Comparison of ENCODE assay signal across 25 mouse cellular contexts in the genomic region with DNA sequence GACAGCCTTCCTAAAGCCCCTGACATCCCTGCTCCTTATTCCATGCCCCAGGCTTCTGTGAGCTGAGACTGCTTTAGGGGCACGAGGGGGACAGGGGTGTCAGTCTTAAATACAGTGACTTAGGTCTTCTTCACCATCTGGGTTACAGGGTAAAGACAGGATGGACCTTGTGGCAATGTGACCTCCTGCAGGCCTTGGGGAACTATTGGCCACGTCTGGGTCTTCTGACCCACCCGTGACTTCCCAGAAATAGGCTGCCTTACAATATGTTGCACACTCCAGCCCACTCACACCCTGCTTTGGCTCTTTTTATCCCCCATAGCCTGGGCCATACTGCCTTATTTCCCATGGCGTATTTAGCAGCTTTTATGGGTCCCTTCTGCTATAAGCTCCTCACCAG. TPM values are rescaled to one million over a fixed set of nuclear protein-coding genes. Genes with fewer than 3 reads are reported as not detected.
DNase-seq lines count a peak whose midpoint lies in the region; ATAC-seq and TF ChIP-seq lines count a peak whose summit lies in the region.
"Had no signal": no experiment of that assay in that cellular context is flagged by ENCODE, and none has a peak within 500 bp of the region (broad histone marks: within the 10 kb centered on the region; RNA-seq: fewer than 3 reads in every experiment).

No protein-coding gene starts in this region.

- DNase-seq in cerebellum, adult 8-10 months, result peak; percentile 13
- DNase-seq in cerebellum, adult 11 months, result no peak
- DNase-seq in intestine, embryonic 14.5 days (ENCODE audit: low spot score), result no peak
- peak; percentile 8 to 49 for DNase-seq in spleen, postnatal 4 days (ENCODE audit: low spot score in 2 of 2)
- no peak for DNase-seq in spleen, postnatal 14 days (ENCODE audit: low spot score in 2 of 2)
- DNase-seq in limb, embryonic 10.5 days (ENCODE audit: low spot score), result peak; percentile 19
- no peak for DNase-seq in embryo, embryonic 9.5 days (ENCODE audit: extremely low spot score)
- DNase-seq: adrenal gland, adult 8-10 months; adrenal gland, postnatal 25 days; cerebellum, postnatal 14 days; gastrocnemius, postnatal 25 days had no signal

- no peak for ATAC-seq in intestine, embryonic 14.5 days (replicated peaks; ENCODE audit: low FRiP score, low TSS enrichment, low read depth)
- ATAC-seq in intestine, postnatal 0 days, result no peak
- ATAC-seq: activated CD4-positive, CD25-positive, alpha-beta regulatory T cell, adult 4 months; forebrain, embryonic 15.5 days had no signal

- H3K4me3 ChIP-seq in intestine, embryonic 14.5 days (ENCODE audit: low read depth, low read length), result no peak overlapping the region
- H3K4me3 ChIP-seq in intestine, postnatal 0 days (ENCODE audit: low read depth, low read length), result no peak overlapping the region
- H3K4me3 ChIP-seq in limb, embryonic 10.5 days, result no peak overlapping the region
- H3K4me3 ChIP-seq: embryonic facial prominence, embryonic 12.5 days; embryonic facial prominence, embryonic 15.5 days; erythroblast, embryonic 14.5 days; forebrain, embryonic 12.5 days; forebrain, embryonic 15.5 days; hindbrain, embryonic 12.5 days; hindbrain, embryonic 15.5 days had no signal

- no peaks in the 10 kb centered on the region for H3K27me3 ChIP-seq in intestine, embryonic 14.5 days (replicated peaks; ENCODE audit: control insufficient read depth, insufficient read depth, low read length)
- no peaks in the 10 kb centered on the region for H3K27me3 ChIP-seq in intestine, postnatal 0 days (replicated peaks; ENCODE audit: control insufficient read depth, insufficient read depth, low read length)
- H3K27me3 ChIP-seq in limb, embryonic 10.5 days (ENCODE audit: low read depth, poor library complexity, severe bottlenecking), result no peaks in the 10 kb centered on the region
- H3K27me3 ChIP-seq: embryonic facial prominence, embryonic 12.5 days; embryonic facial prominence, embryonic 15.5 days; forebrain, embryonic 12.5 days; forebrain, embryonic 15.5 days had no signal

- no peak overlapping the region for H3K9ac ChIP-seq in intestine, embryonic 14.5 days (ENCODE audit: low read length)
- H3K9ac ChIP-seq in intestine, postnatal 0 days (ENCODE audit: low read depth, low read length), result no peak overlapping the region
- H3K9ac ChIP-seq: embryonic facial prominence, embryonic 12.5 days; embryonic facial prominence, embryonic 15.5 days; forebrain, embryonic 12.5 days; forebrain, embryonic 15.5 days; hindbrain, embryonic 12.5 days; hindbrain, embryonic 15.5 days had no signal

- no peak overlapping the region for H3K4me2 ChIP-seq in intestine, embryonic 14.5 days (ENCODE audit: low read length)
- no peak overlapping the region for H3K4me2 ChIP-seq in intestine, postnatal 0 days (replicated peaks; ENCODE audit: low read depth)
- H3K4me2 ChIP-seq: embryonic facial prominence, embryonic 12.5 days; embryonic facial prominence, embryonic 15.5 days; forebrain, embryonic 12.5 days; forebrain, embryonic 15.5 days; heart, embryonic 11.5 days; hindbrain, embryonic 12.5 days; hindbrain, embryonic 15.5 days had no signal

- no peaks in the 10 kb centered on the region for H3K9me3 ChIP-seq in intestine, embryonic 14.5 days (ENCODE audit: control insufficient read depth, low read length)
- no peaks in the 10 kb centered on the region for H3K9me3 ChIP-seq in intestine, postnatal 0 days (ENCODE audit: control insufficient read depth)
- H3K9me3 ChIP-seq in limb, embryonic 10.5 days (replicated peaks), result no peaks in the 10 kb centered on the region
- H3K9me3 ChIP-seq: embryonic facial prominence, embryonic 12.5 days; embryonic facial prominence, embryonic 15.5 days; forebrain, embryonic 12.5 days; forebrain, embryonic 15.5 days; hindbrain, embryonic 12.5 days; hindbrain, embryonic 15.5 days had no signal

- H3K36me3 ChIP-seq in intestine, embryonic 14.5 days (ENCODE audit: control insufficient read depth, insufficient read depth, low read length), result no peaks in the 10 kb centered on the region
- no peaks in the 10 kb centered on the region for H3K36me3 ChIP-seq in intestine, postnatal 0 days (ENCODE audit: control insufficient read depth, insufficient read depth)
- H3K36me3 ChIP-seq in limb, embryonic 10.5 days, result no peaks in the 10 kb centered on the region
- H3K36me3 ChIP-seq: embryonic facial prominence, embryonic 12.5 days; embryonic facial prominence, embryonic 15.5 days; forebrain, embryonic 12.5 days; forebrain, embryonic 15.5 days; hindbrain, embryonic 12.5 days; hindbrain, embryonic 15.5 days had no signal

- no peak for TF ChIP-seq CTCF in intestine, postnatal 0 days (IDR thresholded peaks at IDR 0.05; ENCODE audit: low read depth)

- H3K4me1 ChIP-seq in intestine, embryonic 14.5 days (replicated peaks; ENCODE audit: control insufficient read depth, insufficient read depth, low read length), result peaks cover 4% of the 10 kb centered on the region; the same call in 1 of the 2 replicates
- no peaks in the 10 kb centered on the region for H3K4me1 ChIP-seq in intestine, postnatal 0 days (replicated peaks; ENCODE audit: control insufficient read depth, insufficient read depth, low read length)
- H3K4me1 ChIP-seq in limb, embryonic 10.5 days, result peaks cover 11% of the 10 kb centered on the region
- H3K4me1 ChIP-seq: embryonic facial prominence, embryonic 15.5 days had no signal

- peak overlapping the region; percentile 16; the same call in 1 of the 2 replicates for H3K27ac ChIP-seq in intestine, embryonic 14.5 days (ENCODE audit: low read depth)
- H3K27ac ChIP-seq in intestine, postnatal 0 days (ENCODE audit: low read depth, low read length), result no peak overlapping the region
- H3K27ac ChIP-seq in limb, embryonic 10.5 days, result no peak overlapping the region
- H3K27ac ChIP-seq: embryonic facial prominence, embryonic 12.5 days; embryonic facial prominence, embryonic 15.5 days; forebrain, embryonic 12.5 days; forebrain, embryonic 15.5 days; hindbrain, embryonic 12.5 days; hindbrain, embryonic 15.5 days had no signal

- WGBS in intestine, embryonic 14.5 days, result 81% methylated on average over 4 of the region's 4 CpGs
- WGBS in intestine, postnatal 0 days, result 85% methylated on average over 4 of the region's 4 CpGs
- WGBS in limb, embryonic 10.5 days, result 92% methylated on average over 4 of the region's 4 CpGs

RNA-seq across cellular contexts. Expression of a gene that starts 8.5 kb away (rescaled TPM):
- not detected in 2 replicates for polyA plus RNA-seq in intestine, embryonic 14.5 days (2014; fragmentation: Nextera tagmentation; extraction: Ambion mirVana)
- polyA plus RNA-seq in intestine, postnatal 0 days (2015; fragmentation: Nextera tagmentation; extraction: Ambion mirVana), result not detected in 2 replicates
- not detected in 2 replicates for polyA plus RNA-seq in limb, embryonic 10.5 days (2016; fragmentation: Nextera tagmentation; extraction: Ambion mirVana)
- polyA plus RNA-seq: activated CD4-positive, CD25-positive, alpha-beta regulatory T cell, adult 4 months; brain, embryonic 14.5 days; embryonic facial prominence, embryonic 12.5 days; erythroblast, embryonic 14.5 days; forebrain, embryonic 12.5 days; forebrain, embryonic 15.5 days; gonadal fat pad, adult 2 months; heart, embryonic 11.5 days; heart, embryonic 14.5 days; heart, postnatal 0 days; hindbrain, embryonic 15.5 days had no signal

Comparison
In these comparisons a context has a peak if more than half of its experiments do, and no peak if none do; other contexts are left out.
1. DNase-seq: peak in cerebellum, adult 8-10 months (single experiment), spleen, postnatal 4 days (2 of 2) and limb, embryonic 10.5 days (single experiment); none in cerebellum, adult 11 months (single experiment), intestine, embryonic 14.5 days (single experiment), spleen, postnatal 14 days (0 of 2) and embryo, embryonic 9.5 days (single experiment).